Mouse (Mus musculus) ovary, postnatal 10 days (tissue): ENCODE measurements around the gene Cyth2.

ENCODE experiments used
- DNase-seq: peaks from one replicate; pipeline ENCODE4 v3.0.0; 2022; ENCODE audit warnings: low spot score

Cyth2 gene

DNA sequence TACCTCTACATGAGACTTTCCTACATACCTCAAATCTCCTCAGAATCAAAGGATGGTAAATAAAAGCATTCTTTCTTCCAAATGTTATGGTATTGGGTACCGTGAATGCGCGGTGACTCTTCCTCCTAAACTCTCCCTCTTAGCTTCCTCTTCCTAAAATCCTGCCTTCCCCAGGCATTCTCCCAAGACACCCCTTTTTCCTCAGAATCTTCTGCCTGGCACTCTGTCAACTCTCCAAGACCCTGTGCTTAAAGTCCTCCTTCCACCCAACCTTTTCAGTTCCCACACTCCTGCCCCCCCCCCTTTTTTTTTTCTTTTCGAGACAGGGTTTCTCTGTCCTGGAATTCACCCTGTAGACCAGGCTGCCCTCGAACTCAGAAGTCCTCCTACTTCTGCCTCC, 460 bp upstream of the Cyth2 start:
- DNase-seq, result no peak

- DNase-seq, result no peak
Observed at GRCm38 (mm10) chr7:45812921-45813320, 1.5 kb downstream of the Cyth2 start.

GRCm38 (mm10) chr7:45809276-45810075, 4.9 kb downstream of the Cyth2 start:
- DNase-seq, result no peak

- no peak for DNase-seq
Observed at GRCm38 (mm10) chr7:45808471-45808870, 5.9 kb downstream of the Cyth2 start.

GRCm38 (mm10) chr7:45805941-45806340, 8.4 kb downstream of the Cyth2 start:
- no peak for DNase-seq

- DNase-seq, result no peak
Observed at GRCm38 (mm10) chr7:45802551-45802950, 11.8 kb downstream of the Cyth2 start.

- DNase-seq, result peak; percentile 82
Observed at GRCm38 (mm10) chr7:45801348-45801747, 13.0 kb downstream of the Cyth2 start.

DNA sequence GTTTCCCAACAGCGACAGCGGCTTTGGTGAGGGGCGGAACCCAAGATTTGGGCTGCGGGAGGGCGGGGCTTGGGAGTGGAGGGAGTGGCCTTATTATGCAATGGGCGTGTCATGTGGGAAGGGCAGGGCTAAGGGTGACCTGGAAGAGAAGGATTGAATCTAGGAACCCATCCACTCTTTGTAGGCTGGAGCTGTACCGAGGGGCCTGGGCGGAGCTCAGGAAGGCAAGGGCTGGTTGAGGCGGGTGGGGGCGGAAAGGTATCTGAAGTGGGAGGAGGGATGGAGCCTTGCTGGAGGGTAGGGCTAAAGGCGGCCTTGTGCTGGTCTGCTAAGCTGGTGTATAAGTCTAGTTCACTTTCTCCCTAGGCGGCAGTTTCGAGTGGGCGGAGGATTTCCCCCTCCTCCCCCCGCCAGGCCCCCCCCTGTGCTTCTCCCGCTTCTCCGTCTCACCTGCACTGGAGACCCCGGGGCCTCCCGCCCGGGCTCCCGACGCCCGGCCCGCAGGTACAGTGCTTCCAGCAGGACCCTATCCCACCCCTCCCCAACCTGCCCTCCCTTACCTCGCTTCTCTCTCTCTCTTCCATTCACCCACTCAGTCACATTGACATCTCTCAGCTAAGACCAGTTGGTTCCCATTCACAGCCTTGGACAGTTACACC, 13.7 kb downstream of the Cyth2 start:
- DNase-seq, result no peak

GRCm38 (mm10) chr7:45800001-45800400, 14.4 kb downstream of the Cyth2 start:
- DNase-seq, result no peak

GRCm38 (mm10) chr7:45798931-45799330, 15.4 kb downstream of the Cyth2 start:
- no peak for DNase-seq

- DNase-seq, result no peak
Observed at GRCm38 (mm10) chr7:45798511-45798836, 15.9 kb downstream of the Cyth2 start.

GRCm38 (mm10) chr7:45797661-45798510, 16.5 kb downstream of the Cyth2 start:
- DNase-seq, result no peak

GRCm38 (mm10) chr7:45796950-45797349, 17.4 kb downstream of the Cyth2 start:
- no peak for DNase-seq

DNA sequence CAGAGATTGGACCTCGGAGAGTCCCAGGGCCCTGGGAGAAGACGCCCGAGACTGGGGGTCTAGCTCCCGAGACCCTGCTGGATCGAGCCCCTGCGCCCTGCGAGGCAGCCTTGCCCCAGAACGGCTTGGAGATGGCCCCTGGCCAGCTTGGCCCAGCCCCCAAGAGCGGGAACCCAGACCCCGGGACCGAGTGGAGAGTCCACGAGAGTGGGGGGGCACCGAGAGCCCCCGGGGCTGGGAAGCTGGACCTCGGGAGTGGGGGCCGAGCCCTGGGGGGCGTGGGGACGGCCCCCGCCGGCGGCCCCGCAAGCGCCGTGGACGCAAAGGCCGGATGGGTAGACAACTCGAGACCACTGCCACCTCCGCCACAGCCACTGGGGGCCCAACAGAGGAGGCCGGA, 19.4 kb downstream of the Cyth2 start:
- DNase-seq, result no peak

GRCm38 (mm10) chr7:45793969-45794585, 20.3 kb downstream of the Cyth2 start:
- no peak for DNase-seq

- no peak for DNase-seq
Observed at GRCm38 (mm10) chr7:45793240-45793639, 21.1 kb downstream of the Cyth2 start.

GRCm38 (mm10) chr7:45791756-45792490, 22.5 kb downstream of the Cyth2 start:
- DNase-seq, result no peak

DNA sequence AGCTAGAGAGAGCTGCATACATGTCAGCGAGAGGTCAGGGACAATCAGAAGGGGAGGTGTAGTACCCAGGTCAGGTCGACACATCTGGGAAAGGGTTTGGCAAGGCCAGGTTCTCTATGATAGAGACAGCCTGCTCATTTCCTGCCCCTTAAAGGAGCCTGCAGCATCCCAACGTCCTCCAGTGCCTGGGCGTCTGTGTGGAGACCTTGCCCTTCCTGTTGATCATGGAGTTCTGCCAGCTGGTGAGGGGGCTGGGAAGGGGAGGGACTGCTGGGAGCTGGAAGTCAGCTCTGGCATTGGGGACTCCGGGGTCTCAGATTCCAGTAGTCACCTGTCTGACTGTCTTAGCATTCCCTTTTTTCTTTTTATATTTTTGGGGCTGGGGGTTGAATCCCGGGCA, 23.7 kb downstream of the Cyth2 start:
- DNase-seq, result no peak

GRCm38 (mm10) chr7:45787642-45788041, 26.7 kb downstream of the Cyth2 start:
- DNase-seq, result no peak

DNA sequence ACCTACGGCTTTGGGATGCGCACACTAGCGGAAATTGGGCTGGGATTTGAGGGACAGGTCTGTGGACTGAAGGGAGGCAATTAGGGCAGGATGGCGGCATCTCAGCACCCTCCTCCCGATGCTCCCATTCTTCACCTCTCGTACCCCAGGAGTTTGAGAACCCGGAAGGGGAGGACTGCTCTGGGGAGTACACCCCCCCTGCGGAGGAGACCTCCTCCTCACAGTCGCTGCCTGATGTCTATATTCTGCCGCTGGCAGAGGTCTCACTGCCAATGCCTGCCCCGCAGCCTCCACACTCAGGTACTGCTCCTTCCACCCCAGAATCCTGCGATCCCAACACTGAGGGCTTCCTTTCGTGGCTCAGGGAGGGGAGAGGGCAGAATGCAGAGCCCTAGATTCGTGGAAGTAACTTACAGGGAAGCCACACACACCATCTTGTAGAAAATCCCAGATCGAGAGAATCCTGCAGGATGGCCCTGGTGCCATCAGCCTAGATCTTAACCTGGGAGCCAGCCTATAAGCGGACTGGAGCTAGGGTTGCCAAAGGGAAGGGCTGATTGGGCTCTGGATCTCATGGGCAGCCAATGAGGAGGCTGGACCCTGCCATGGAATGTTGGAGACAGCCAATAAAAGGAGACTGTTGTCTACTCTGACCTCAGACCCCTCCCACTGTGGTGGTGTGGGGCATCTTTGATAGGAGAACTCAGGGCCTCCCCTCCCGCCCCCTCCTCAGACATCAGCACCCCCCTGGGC, 27.5 kb downstream of the Cyth2 start:
- DNase-seq, result no peak

GRCm38 (mm10) chr7:45786136-45786578, 28.2 kb downstream of the Cyth2 start:
- DNase-seq, result no peak
